Mouse (Mus musculus) midbrain, embryonic 14.5 days (tissue): ENCODE data around the gene Slc27a1. TPM values are rescaled to one million over a fixed set of nuclear protein-coding genes. Genes with fewer than 3 reads are reported as not detected.
"Not testable (repeated sequence)": the region's sequence is repeated elsewhere in the genome, so short reads cannot be mapped to it uniquely, and the experiment has no call there.

ENCODE experiments used
- ATAC-seq: fragments of 200-750 bp; cut with Nextera tagmentation; 2 replicates; pipeline ENCODE4 v1.8.0; 2017; ENCODE audit warnings: moderate number of reproducible peaks, moderate library complexity; ENCODE audit not compliant: low FRiP score, low TSS enrichment
- DNase-seq: peaks from one replicate; pipeline ENCODE4 v3.0.0-alpha.2; 2015
- H3K27ac ChIP-seq: fragments of 300-500 bp; sonication (generic); replicated peaks from 2 replicates; pipeline ENCODE4 v1.5.1; 2014; ENCODE audit warnings: mild to moderate bottlenecking, low read depth, low read length, moderate library complexity
- H3K27me3 ChIP-seq: fragments of 300-500 bp; sonication (generic); 2 replicates; pipeline ENCODE4 v1.6.1; 2014; ENCODE audit warnings: low read length, control low read depth, mixed read lengths; ENCODE audit not compliant: control insufficient read depth, insufficient read depth
- H3K36me3 ChIP-seq: fragments of 300-500 bp; sonication (generic); 2 replicates; pipeline ENCODE4 v1.6.1; 2014; ENCODE audit warnings: low read length, control low read depth; ENCODE audit not compliant: control insufficient read depth, insufficient read depth
- H3K4me1 ChIP-seq: fragments of 300-500 bp; sonication (generic); 2 replicates; pipeline ENCODE4 v1.6.1; 2014; ENCODE audit warnings: mild to moderate bottlenecking, antibody characterized with exemption, low read length, control low read depth; ENCODE audit not compliant: control insufficient read depth, insufficient read depth
- H3K4me2 ChIP-seq: fragments of 300-500 bp; sonication (generic); 2 replicates; pipeline ENCODE4 v1.6.1; 2014; ENCODE audit warnings: mild to moderate bottlenecking, low read length, moderate library complexity
- H3K4me3 ChIP-seq: fragments of 300-500 bp; sonication (generic); replicated peaks from 2 replicates; pipeline ENCODE4 v1.5.1; 2014; ENCODE audit warnings: low read depth, low read length
- H3K9ac ChIP-seq: fragments of 300-500 bp; sonication (generic); replicated peaks from 2 replicates; pipeline ENCODE4 v1.6.1; 2014; ENCODE audit warnings: mild to moderate bottlenecking, low read length, moderate library complexity
- H3K9me3 ChIP-seq: fragments of 300-500 bp; sonication (generic); 2 replicates; pipeline ENCODE4 v1.6.1; 2016; ENCODE audit warnings: low read length, control low read depth, mixed read lengths; ENCODE audit not compliant: control insufficient read depth
- WGBS: fragments of 180-500 bp; shearing (Covaris S2); extraction: QIAGEN DNeasy Blood & Tissue Kit; methylation state at CpG from one replicate; pipeline ENCODE4 v1.1.7; 2014; 5-methylcytosine and 5-hydroxymethylcytosine counted together
- polyA plus RNA-seq: library from polyadenylated mRNA; unstranded; fragments of >200 nt; fragmentation: Nextera tagmentation; extraction: Ambion mirVana; gene quantifications from 2 replicates; pipeline ENCODE4 v1.2.1, GENCODE M21; 2014

Gene Slc27a1
- polyA plus RNA-seq = 33.5 and 41.6 TPM in 2 replicates

GRCm38 (mm10) chr8:71568387-71568937 is at the start of gene Slc27a1:
TSS of gene Slc27a1 (plus strand) at chr8:71568882.
- WGBS = 11% methylated on average over 13 of the region's 13 CpGs
- H3K27me3 ChIP-seq = 0 out of 2 replicates have a peak, but pooled peaks cover 3% of the 10 kb centered on the region
- ATAC-seq = no peak
- H3K4me1 ChIP-seq = peaks cover 15% of the 10 kb centered on the region
- H3K9me3 ChIP-seq = no peaks in the 10 kb centered on the region
- peak within 1 kb of the TSS; percentile 52 for H3K4me3 ChIP-seq
- H3K9ac ChIP-seq = peak within 1 kb of the TSS; percentile 72
- peak within 1 kb of the TSS; percentile 83 for H3K27ac ChIP-seq
- peak; percentile 65 for DNase-seq
- peak within 1 kb of the TSS; percentile 86 for H3K4me2 ChIP-seq
- H3K36me3 ChIP-seq = no peaks in the 10 kb centered on the region

- H3K27me3 ChIP-seq, H3K4me1 ChIP-seq, H3K9me3 ChIP-seq, H3K36me3 ChIP-seq, H3K4me2 ChIP-seq, H3K4me3 ChIP-seq, H3K27ac ChIP-seq, H3K9ac ChIP-seq, ATAC-seq: not testable (repeated sequence)
- WGBS = 47% methylated on average over 9 of the region's 10 CpGs
- peak; percentile 80 for DNase-seq
These were observed 49.5 kb upstream of the Slc27a1 start for GRCm38 (mm10) chr8:71519037-71519825.

- Histone ChIP-seq H3K27me3 (peaks cover 20% of the 10 kb centered on the region), H3K4me2 (no peak overlapping the region), H3K9me3 (no peaks in the 10 kb centered on the region), H3K4me1 (no peaks in the 10 kb centered on the region), H3K4me3 (no peak overlapping the region), H3K9ac (no peak overlapping the region), H3K36me3 (no peaks in the 10 kb centered on the region), H3K27ac (no peak overlapping the region)
- DNase-seq = peak; percentile 93
- ATAC-seq = peak; percentile 75
- 3% methylated on average over 17 of the region's 17 CpGs for WGBS
These were observed 47.0 kb upstream of the Slc27a1 start for GRCm38 (mm10) chr8:71521634-71522033.

GRCm38 (mm10) chr8:71525226-71526050 is 43.2 kb upstream of the Slc27a1 start, which contains the start of gene Ccdc194:
TSS of gene Ccdc194 (minus strand) at chr8:71525711.
- WGBS = 6% methylated on average over 46 of the region's 46 CpGs
- Histone ChIP-seq H3K27ac (no peak within 1 kb of the TSS), H3K9me3 (no peaks in the 10 kb centered on the region), H3K36me3 (no peaks in the 10 kb centered on the region), H3K4me2 (no peak within 1 kb of the TSS), H3K4me3 (no peak within 1 kb of the TSS), H3K9ac (0 out of 2 replicates have a peak within 1 kb of the TSS, but pooled peaks have one; percentile 9), H3K4me1 (no peaks in the 10 kb centered on the region), H3K27me3 (peaks cover 25% of the 10 kb centered on the region)
- ATAC-seq = no peak
- DNase-seq = no peak

GRCm38 (mm10) chr8:71526272-71526671 is 42.4 kb upstream of the Slc27a1 start:
- H3K4me1 ChIP-seq = no peaks in the 10 kb centered on the region
- 8% methylated on average over 6 of the region's 6 CpGs for WGBS
- no peaks in the 10 kb centered on the region for H3K36me3 ChIP-seq
- no peak overlapping the region for H3K4me3 ChIP-seq
- DNase-seq = no peak
- ATAC-seq = no peak
- no peaks in the 10 kb centered on the region for H3K9me3 ChIP-seq
- H3K27ac ChIP-seq = no peak overlapping the region
- H3K4me2 ChIP-seq = no peak overlapping the region
- H3K27me3 ChIP-seq = peaks cover 25% of the 10 kb centered on the region
- H3K9ac ChIP-seq = no peak overlapping the region

- no peak overlapping the region for H3K9ac ChIP-seq
- H3K27me3 ChIP-seq = peaks cover 25% of the 10 kb centered on the region
- WGBS = 37% methylated on average over 3 of the region's 3 CpGs
These were observed 41.4 kb upstream of the Slc27a1 start for GRCm38 (mm10) chr8:71527162-71527870.

GRCm38 (mm10) chr8:71528362-71529073 is 40.2 kb upstream of the Slc27a1 start:
- Histone ChIP-seq H3K4me3 (no peak overlapping the region), H3K36me3 (no peaks in the 10 kb centered on the region), H3K4me2 (no peak overlapping the region), H3K27ac (0 out of 2 replicates have a peak overlapping the region, but pooled peaks have one; percentile 28), H3K9ac (no peak overlapping the region), H3K9me3 (no peaks in the 10 kb centered on the region), H3K4me1 (no peaks in the 10 kb centered on the region), H3K27me3 (peaks cover 25% of the 10 kb centered on the region)
- DNase-seq = no peak
- ATAC-seq = no peak
- 87% methylated on average over 11 of the region's 11 CpGs for WGBS

More at GRCm38 (mm10) chr8:71527162-71527870, 41.4 kb upstream of the Slc27a1 start:
- Histone ChIP-seq H3K36me3 (no peaks in the 10 kb centered on the region), H3K9me3 (no peaks in the 10 kb centered on the region), H3K4me2 (no peak overlapping the region), H3K27ac (no peak overlapping the region), H3K4me1 (no peaks in the 10 kb centered on the region), H3K4me3 (no peak overlapping the region)
- DNase-seq (no peak), ATAC-seq (no peak)
